Mouse (Mus musculus) lung, postnatal 14 days (tissue): ENCODE data around the gene Nxpe2.

Experiments used
- DNase-seq: peaks from one replicate; pipeline ENCODE4 v3.0.0; 2021

The Nxpe2 gene

GRCm38 (mm10) chr9:48294754-48295153 is 58.5 kb downstream of the Nxpe2 start:
- no peak for DNase-seq

- no peak for DNase-seq
These were observed 63.0 kb downstream of the Nxpe2 start for GRCm38 (mm10) chr9:48290281-48290680.

DNA sequence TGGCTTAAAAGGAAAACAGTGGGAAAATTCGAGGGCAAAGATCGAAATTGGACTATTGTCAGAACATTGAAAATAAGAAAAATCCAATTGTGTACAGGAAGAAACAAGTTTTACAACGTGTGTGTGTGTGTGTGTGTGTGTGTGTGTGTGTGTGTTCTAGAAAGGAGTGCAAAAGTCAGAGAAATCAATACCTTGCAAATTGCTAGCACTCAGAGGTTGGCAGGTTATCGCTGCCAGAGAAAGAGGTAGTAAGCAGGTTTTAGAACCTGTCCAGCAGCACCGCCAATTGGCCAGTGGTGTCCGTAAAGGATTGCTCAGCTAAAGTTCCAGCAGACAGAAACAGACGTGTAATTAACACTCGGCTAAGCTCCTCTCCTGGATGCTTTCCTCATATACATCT is 69.0 kb downstream of the Nxpe2 start:
- no peak for DNase-seq

- DNase-seq: no peak
These were observed 76.4 kb downstream of the Nxpe2 start for GRCm38 (mm10) chr9:48276831-48277230.
